Mouse (Mus musculus) kidney, postnatal 4 days (tissue): ENCODE results near the gene D10Wsu102e.
"Not testable (repeated sequence)": the region's sequence is repeated elsewhere in the genome, so short reads cannot be mapped to it uniquely, and the experiment has no call there.

Experiments used
- DNase-seq, 2 experiments: peaks; one replicate each; pipeline ENCODE4 v3.0.0; 2021; ENCODE audit warnings: mixed read lengths in 2 of 2

Gene D10Wsu102e

DNA sequence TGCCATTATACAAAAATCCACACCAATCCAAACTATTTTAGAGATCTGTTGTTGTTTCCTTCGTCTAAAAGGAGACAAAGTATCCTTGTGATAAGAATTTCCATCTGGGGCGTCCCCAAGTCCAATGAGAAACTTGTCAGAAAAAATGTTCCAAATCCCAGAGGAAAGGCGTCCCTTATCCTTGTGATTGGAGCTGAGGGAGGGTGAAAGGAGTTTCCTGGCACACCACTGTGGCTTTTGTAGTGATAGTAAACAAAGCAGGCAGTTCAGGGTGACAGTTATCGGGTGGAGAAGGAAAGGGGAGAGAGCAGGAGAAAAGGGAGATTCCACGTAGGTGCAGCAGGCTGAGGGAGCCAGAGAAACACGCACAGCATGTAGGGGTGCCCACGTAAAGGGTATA, 12.5 kb upstream of the D10Wsu102e start:
- no peak for DNase-seq

DNA sequence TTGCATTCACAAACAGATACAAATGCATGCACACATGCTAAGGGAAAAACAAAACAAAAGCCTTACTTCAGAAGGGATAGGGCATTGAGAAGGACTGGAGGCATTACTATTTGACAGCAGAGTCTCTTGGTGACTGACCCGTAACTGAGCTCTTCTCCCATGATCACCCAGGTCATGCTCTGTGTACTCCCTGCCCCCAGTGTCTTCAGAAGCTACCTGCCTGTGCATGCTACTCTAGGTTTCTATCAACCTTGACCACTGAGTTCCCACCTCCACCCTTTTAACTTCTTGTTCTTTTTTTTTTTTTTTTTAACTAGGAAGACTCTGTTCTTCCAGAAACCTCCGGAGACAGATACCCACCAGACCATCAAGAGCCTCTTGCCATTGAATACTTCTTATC, 9.3 kb upstream of the D10Wsu102e start:
- no peak for DNase-seq

DNA sequence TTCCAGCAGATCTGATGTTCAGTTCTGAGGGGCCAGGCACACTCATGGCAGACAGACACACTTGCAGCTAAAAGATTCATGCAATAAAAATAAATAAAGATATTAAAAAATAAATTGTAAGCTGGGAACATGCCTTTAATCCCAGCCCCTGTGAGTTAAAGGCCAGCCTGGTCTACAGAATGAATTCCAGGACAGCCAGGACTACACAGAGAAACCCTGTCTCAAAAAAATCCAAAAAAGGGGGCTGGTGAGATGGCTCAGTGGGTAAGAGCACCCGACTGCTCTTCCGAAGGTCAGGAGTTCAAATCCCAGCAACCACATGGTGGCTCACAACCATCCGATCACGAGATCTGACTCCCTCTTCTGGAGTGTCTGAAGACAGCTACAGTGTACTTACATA, 8.2 kb upstream of the D10Wsu102e start:
- DNase-seq, result not testable (repeated sequence)

DNA sequence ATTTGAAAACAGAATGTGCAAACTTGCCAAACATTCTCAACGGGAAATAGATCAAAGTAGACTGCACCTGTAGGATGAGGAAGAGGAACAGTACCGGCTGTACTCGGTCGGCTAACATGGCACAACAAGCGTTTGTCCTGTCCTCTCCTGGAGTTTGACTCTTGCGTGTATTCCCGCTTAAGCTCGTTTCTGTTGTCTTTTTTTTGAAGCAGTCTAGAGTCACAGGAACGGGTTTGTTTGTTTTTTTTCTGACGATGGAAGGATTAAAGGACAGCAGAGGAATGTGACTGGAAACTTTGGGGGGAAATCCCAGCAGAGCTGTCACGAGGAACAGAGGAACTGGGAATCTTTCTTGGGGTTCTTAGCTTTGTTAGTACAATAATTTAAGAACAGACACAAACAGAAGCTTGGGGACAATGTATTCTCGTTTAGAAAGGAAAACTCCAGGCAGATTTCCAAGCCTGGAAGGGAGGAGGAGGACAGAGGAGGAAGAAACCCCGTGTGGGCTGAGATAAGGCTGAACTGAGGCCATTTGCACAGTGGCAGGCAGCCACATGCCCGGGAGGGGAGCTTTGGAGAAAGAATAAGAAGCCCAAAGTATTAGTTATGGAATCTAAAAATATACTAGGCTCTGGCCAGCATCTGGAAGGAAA, 6.2 kb upstream of the D10Wsu102e start:
- peak; percentile 33 to 37 for DNase-seq

DNA sequence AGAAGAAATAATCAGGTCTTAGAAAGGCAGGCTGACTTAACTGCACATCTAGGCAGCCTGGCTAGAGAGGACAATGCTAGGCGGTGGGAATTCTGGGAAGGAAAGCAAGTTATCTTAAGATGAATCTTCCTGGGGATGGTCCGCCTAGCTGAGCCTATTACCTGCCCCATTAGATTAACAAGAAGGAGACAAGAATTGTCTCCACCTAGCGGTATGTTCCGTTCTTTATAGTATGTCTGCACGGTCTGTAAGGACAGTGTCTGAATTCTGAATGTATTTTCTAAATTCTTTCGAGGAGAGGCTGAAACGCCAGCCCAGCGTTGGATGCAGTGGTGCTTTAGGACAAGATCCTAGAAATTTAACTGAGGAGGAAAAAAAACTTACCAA, 5.7 kb upstream of the D10Wsu102e start:
- peak in 1 of 2 experiments; percentile 12 for DNase-seq

DNA sequence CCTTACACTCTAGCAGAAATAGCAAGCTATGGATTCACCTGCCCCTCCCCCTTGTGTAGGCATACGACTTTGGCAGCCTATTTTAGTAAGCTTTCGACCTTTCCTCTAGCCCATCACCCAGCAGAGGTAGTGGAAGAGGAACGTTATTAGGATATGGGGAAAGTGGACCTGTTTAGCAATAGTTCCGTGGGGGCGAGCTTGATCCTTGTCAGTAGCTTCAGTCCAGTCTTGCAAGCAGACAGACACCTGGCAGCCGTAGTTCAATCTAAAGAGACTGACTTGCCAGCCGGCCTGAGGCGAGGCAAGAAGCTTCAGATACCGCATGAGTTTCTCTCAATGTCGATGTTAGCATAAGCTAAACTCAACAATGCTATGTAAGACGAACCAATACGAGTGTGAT, 3.6 kb upstream of the D10Wsu102e start:
- no peak for DNase-seq

DNA sequence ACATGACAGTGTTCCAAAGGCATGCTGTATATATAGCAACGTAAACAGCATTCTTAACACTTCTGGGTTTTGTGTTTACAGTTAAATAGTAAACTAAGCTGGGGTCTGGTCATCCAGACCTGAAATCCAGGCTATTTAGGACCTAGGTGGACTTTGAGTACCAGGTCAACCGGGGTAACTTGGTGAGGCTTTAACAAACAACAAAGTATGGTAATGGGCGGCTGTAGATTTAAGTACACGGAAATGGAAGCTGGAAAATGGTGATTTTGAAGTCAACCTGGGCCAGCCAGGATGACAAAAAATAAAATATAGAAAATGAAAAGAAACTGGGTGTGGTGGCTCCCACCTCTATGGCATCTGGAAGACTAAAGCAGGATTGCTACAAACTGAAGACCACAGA, 570 bp upstream of the D10Wsu102e start:
- DNase-seq, result no peak

DNA sequence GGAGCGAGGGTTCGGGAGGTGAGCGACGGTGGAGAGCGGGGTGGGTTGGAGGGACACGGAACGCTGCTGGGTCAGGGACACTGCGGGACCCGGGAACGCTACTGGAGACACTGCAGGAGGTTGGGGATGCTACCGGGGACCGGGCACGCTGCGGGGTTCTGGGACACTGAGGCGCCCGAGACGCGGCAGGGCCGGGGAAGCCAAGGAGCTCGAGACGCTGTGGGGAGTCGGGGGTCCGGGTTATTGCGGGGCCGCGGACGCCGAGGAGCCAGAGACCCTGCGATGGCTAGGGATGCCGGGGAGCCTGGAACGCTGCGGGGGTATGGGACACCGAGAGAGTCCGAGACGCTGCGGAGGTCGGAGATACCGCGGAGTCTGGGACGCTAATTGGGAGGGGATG, 335 bp downstream of the D10Wsu102e start:
- no peak for DNase-seq

DNA sequence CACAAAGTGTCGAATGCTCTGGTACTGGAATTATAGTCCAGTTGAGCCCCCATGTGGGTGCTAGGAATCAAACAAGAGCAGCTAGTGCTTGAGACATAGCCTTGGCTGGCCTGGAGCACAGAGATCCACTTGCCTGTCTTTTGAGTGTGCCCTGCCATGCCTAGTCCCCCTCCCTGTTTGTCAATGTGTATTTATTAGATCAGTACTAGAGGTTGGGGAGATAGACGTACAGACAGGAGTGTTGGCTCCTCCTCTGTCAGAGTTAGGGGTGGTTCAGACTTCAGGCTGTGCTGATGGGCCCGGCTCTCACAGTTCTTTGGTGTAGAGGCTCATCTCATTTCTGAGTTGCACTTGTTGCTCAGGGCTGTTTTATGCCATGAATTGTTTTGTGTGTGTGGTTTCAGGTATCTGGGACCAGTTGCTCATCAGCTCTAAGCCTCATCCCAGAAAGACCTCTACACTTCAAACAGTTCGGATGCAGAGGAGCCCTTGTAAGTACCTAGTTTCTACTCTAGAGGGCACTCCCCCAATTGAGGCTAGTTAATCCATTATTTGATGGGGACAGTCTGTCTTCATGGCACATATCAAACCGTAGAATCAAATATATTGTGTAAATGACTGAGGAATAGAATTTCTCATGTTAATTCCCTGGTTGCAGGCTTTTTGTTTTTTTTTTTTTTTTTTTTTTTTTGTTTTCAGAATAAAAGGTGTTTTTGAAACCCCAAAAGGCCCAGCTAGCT, 1.8 kb downstream of the D10Wsu102e start:
- DNase-seq, result peak in 1 of 2 experiments; percentile 16

DNA sequence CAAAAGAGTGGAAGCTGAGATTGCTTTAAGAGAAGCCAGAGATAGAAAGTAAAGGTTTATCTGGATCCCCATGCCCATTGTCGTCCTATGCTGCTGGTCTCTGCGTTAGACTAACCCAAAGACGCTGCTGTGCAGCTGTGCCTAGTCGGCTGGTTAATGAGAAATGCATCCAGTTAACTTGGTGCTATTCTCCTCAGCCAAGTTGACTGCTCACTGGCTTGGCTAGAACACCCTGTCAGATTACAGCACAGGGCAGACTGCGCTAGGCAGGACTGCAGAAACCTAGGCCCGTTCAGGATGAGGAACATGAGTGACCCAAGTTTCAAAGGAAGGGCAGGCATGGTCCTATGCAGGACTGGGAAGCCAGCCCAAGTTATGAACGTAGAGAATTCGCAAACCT, 3.4 kb downstream of the D10Wsu102e start:
- no peak for DNase-seq

DNA sequence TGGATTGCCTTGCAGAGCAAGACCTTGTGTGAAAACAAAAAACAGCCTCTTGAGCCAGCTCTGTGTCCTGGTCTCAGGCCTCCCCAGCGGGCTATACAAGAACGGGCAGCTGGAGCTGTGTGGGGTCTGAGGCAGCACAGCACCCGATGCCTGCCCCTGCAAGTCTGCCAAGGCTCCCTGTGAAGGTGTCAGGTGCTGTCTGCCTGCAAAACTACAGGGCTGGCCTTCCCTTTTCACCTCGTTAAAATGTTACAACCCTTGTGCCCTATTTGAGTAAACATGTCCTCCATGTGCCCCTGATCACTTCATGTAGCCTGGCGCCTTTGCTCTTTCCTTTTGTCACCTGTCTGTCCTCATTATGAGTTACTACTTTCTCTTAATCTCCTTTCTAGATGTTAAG, 8.9 kb downstream of the D10Wsu102e start:
- DNase-seq, result peak in 1 of 2 experiments; percentile 27

DNA sequence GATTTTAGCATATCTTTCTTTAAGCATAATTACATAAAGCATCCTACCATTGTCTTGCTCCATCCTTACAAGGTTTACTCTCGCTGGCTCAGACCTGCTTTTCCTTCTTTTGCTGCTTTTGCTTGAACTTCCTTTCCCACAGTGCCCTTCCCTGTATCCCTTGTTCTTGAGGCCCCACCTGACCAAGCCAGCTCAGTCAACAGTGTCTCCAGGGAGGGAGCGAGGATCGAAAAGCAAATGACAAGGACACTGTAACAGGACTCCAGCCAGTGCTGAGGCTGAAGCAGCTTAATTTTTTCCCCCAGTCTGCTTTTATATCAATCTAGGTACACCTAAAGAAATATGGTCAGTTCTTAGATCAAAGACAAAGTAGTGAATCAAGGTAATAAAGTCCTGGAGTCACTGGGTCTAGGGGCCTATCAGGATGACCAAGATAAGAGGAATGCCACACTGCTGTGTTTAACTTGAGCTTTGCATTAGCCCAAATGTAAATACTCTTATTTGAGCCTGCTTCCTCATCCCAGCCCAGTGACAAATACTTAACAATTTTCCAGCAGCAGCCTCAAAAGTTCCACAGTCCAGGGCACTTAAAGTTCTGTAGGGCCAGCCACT, 14.1 kb downstream of the D10Wsu102e start:
- no peak for DNase-seq

DNA sequence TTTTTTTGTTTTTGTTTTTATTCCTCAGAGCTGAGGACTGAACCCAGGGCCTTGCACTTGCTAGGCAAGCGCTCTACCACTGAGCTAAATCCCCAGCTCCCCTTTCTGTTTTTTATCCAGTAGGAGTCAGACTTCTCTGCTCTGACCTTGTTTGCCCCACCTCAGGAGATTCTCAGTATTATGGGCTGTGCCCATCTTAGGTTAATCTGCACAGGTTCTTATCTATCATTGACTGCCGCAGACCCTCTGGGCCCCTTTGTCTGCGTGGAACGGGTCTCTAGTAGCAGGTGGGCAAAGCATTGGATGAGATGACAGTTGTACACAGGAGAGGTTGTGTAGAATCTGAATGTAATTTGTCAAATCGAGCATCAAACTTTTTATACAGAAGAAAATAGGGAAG, 15.4 kb downstream of the D10Wsu102e start:
- not testable (repeated sequence) for DNase-seq

DNA sequence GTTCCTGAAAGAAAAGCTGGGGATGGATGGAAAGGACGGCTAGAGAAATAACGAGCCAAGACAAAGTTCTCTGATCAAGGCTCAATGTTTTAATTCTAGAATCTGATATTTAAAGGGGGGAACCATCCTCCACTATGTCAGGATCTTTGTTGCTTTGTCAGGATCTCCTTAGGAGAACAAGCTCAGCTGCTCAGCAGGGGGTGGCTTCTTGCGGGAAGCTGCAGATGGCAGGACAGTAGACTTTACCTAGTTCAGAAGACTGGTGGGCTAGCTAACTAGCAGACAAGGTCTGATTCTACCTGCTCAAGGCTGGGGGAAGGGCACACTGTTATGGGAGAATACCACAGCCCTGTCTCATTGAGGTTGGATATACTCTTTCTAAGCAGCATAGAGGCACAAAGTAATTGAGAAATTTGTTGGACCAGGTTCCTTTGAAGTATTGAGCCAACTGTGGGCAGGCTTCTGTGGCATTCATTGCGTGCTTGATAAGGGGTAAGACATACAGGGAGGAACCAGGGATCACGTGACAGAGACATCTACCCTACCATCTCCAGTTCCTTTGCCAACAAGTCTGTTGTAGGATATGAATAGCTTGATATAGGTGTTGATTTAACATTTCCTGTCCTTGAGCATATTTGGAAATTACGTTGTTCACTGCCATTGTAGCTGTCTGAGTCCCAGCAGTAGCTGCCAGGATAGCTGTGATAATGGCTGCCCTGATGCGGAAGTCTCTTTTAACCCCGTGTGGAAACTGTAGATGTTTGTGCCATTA, 17.1 kb downstream of the D10Wsu102e start:
- DNase-seq, result no peak

DNA sequence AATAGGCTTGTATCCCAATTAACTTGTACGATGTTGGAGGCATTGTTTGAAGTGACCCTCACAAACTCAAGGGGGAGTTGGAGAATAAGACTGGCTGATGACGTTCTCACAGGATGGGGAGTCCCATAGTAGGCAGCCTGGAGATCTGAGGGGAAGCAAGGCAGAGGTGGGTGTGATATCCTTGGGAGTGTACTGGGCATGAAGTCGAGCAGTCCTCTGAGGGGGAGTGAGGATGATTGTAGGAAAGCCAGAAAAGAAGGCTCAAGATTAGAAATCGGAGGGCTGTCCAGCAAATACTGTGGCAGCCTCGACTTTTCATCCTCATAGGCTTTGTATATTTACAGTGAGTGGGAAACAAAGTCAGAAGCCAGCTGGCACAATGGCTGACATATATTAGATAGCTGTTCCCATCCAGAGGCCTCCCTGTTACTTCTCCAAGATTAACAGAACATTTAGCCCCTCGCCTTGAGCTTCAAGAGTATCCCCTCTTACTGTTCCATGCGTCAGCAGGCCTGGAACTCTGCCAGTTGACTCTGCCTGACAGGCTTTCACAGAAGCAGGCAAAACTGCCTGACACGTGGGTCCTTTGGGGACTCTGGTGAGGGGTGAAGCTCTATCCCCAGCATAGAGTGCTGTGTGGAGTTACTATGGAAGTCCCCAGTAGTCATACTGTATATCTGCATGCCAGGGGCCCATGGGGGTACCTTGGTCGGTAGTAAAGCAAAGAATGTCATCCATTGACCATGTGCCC, 18.2 kb downstream of the D10Wsu102e start:
- peak; percentile 43 to 49 for DNase-seq

DNA sequence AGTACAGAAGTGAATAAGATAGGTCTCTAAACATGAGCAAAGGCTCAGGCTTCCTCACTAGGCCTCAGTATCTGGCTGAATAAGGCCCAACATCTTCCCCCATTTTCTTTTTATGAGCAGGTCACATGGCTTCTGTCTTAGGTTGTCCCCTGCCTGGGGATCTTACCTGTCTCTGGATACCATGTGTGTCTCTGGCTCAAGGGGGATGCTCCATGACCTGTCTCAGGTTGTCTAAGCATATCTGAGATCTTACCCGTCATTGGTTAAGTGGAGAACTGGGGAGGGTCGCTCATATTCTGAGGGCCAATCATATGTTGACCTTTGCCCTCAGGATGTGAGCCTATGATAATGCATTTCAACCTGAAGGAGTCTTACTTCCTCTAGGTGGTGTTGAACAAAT, 20.5 kb downstream of the D10Wsu102e start:
- DNase-seq, result no peak

DNA sequence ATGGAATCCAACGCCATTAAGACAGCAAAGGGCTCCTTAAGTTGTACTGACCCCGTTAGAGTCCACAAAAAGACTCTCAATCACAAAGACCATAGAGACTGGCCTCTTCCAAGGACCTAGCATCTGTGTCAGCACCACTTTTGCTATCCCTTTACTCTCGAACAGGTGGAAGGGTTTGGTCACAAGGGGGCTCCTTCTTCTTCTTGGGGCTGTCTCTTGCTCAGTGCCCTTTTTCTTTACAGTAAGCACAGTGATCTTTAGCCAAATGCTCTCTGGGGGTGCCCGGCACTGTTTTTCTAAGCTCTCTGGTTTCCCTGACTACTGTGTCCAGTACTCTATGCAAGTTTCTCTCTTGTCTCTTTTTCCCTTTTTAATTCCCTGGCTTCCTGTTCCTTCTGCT, 22.5 kb downstream of the D10Wsu102e start:
- no peak for DNase-seq

DNA sequence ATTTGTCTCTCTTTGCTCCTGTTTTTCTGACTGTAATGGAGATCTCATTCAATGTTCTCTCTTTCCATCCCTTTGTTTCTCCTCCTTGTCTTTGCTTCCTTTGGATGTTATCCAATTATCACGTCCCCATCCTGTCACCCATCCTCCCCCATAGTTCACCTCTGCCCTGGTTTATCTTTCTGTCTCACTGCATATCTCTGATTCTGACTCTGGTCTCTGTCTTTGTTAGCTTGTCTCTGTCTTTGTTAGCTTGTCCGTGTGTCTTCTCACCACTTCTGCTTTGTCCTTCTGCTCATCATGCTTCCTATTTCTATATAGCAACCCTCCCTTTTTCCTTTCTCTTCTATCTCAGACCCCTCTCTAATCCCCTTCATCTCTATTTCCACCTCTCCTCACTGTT, 23.0 kb downstream of the D10Wsu102e start:
- DNase-seq, result no peak

DNA sequence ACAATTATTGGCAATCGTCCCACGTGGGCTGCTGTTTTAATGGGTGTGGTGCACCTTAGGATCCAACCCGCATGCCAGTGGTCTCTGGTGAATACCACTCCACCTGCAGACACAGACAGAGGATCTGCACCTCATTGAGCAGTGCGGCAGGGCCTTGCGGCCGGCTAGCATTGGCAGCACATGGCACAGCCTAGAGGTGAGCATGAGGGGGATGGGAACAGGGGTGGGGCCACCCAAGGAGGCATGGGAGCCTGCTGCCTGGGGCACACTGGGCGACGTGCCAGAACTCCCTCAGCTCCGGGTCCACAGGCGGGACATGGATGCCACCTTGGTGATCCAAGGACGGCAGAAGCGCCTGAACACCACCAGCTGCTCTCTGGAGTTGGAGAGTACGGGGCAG, 23.8 kb downstream of the D10Wsu102e start:
- DNase-seq, result no peak

DNA sequence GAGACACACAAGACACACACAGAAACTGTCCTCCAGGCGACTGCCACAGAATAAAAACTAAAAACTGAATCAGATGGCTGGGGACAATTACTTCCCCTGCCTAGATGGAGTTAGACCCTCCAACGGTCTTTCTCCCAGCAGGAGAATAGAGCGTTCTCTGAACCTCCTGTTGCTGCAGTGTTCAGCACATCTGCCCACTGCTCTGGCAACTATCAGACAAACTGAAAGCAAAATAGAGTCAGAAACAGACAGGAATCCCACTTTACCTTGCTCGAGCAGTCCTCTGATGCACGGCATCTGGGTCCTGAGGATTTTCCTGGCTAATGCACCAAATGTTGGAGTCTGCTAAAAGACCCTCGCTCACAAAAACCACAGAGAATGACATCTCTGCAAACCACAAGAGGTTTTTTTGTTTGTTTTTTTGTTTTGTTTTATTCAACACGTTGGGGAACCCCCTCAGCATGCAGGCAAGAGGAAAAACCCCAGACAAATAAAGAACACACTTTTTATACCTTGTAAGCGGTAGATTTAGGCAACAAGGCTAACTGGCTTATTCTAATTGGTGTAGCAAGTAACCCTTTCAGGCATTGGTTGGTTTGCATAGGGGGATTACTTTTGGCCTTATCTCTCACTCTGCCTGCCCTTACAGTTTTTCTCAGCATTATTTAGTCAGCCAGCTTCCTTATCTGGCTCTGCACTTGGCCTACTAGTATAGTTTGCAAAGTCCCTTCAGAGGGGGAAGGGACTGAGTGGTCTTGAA, 24.6 kb downstream of the D10Wsu102e start:
- no peak for DNase-seq

DNA sequence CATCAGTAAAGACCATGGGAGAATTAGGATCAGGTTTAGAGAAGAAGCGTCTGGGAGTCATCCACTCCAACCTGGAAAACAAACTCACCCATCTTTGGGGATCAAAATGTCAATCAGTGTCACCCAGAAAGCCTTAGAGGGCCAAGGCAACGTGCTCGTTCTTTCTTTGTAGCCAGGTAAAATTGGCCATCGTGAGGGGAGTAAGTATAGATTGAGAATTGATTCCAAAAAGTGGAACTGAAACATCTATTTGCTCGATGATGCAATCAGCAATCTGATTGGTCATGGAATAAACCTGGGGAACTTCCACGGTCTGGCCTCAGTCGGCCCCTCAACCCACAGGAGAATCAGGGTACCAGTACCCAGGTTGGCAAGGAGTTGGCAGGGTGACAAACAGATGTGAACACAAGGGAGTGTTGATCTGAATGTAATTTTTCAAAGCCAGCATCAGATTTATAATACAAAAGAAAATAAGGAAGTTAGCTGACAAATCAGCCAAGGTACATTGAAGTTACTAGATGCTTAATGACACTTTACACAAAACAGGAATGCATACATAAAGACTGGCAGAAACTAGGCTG, 25.4 kb downstream of the D10Wsu102e start:
- DNase-seq, result no peak

DNA sequence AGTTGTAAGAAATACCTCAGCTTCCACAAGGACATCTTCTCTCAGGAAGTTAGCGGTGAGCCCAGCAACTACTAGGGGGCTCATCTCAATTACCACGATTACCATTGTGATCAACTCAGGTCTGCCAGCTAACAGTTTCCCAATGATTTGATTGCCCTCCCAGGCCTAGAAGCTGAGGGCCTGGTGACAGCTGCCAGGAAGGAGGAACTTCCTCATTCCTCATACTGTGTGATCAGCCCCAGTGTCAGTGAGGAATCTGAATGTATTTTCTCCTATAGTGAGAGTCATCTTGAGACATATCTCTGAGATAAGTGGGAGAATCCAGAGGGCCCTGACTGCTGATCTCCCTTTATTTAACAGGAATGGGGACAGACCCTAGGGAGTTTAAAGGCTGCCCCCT, 37.3 kb downstream of the D10Wsu102e start:
- no peak for DNase-seq
